Mouse (Mus musculus): ENCODE measurements around the gene Gm5862.
"Not testable (repeated sequence)": the region's sequence is repeated elsewhere in the genome, so short reads cannot be mapped to it uniquely, and the experiment has no call there.

Gene Gm5862

GRCm38 (mm10) chr5:26022816-26023215 lies at the start of gene Gm5862:
Gene Gm5862 (minus strand): TSS chr5:26022916.
- in situ Hi-C loops (cut with MboI; ENCODE audit: low pct_unique_long_range_greater_than_20kb in 1 of 2, low sequenced_read_pairs in 2 of 2, unreplicated experiment in 1 of 2): not testable (repeated sequence)

GRCm38 (mm10) chr5:26070716-26071115 lies 48.0 kb upstream of the Gm5862 start:
- in situ Hi-C loops (cut with MboI; ENCODE audit: low pct_unique_long_range_greater_than_20kb in 1 of 2, low sequenced_read_pairs in 2 of 2, unreplicated experiment in 1 of 2): no loop called here

GRCm38 (mm10) chr5:26058481-26058880 lies 35.8 kb upstream of the Gm5862 start, which contains the start of gene Gm7347:
Gene Gm7347 (minus strand): TSS chr5:26058581.
- in situ Hi-C loops (cut with MboI; ENCODE audit: low pct_unique_long_range_greater_than_20kb in 1 of 2, low sequenced_read_pairs in 2 of 2, unreplicated experiment in 1 of 2): not testable (repeated sequence)

DNA sequence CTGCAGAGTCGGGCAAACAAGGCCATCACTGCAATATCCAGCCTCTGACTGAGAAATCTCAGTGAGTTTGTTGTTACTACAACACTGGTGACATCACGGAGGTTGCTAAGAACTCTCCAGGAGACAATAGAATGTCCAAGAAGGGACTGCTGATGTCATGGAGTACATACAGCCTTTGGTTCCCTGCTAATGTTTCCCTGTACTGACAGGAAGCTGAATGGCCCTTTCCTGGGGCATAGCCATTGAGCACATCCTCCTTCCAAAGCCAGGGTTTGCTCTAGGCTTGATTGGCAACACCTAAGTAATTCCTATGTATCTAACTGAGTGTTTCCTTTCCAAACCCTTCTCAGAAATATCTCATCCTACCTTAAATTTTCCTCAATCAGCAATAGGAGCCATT lies 16.7 kb upstream of the Gm5862 start, which contains the start of gene Speer4a:
Speer4a (minus strand) TSS at position 101 of the 400 bp plus-strand sequence.
- in situ Hi-C loops (cut with MboI; ENCODE audit: low pct_unique_long_range_greater_than_20kb in 1 of 2, low sequenced_read_pairs in 2 of 2, unreplicated experiment in 1 of 2): not testable (repeated sequence)

DNA sequence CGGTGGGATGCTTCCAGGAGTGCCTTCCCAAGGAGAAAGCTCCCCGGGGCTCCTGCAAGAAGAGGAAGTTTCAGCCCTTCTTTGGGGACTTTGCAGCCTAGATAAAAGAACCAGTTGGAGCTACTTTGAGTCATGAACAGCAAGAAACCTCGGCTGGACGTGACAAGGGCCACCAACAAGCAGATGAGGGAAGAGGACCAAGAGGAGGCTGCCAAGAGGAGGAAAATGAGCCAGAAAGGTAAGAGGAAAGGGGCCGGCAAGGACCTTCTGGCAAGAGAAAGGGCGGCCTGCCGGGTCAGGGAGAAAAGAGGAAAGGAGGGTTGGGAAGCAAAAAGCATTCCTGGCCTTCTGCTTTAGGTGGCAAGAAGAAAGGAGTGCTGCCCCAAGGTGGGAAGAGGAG lies 15.0 kb downstream of the Gm5862 start:
- in situ Hi-C loops (cut with MboI; ENCODE audit: low pct_unique_long_range_greater_than_20kb in 1 of 2, low sequenced_read_pairs in 2 of 2, unreplicated experiment in 1 of 2): not testable (repeated sequence)

DNA sequence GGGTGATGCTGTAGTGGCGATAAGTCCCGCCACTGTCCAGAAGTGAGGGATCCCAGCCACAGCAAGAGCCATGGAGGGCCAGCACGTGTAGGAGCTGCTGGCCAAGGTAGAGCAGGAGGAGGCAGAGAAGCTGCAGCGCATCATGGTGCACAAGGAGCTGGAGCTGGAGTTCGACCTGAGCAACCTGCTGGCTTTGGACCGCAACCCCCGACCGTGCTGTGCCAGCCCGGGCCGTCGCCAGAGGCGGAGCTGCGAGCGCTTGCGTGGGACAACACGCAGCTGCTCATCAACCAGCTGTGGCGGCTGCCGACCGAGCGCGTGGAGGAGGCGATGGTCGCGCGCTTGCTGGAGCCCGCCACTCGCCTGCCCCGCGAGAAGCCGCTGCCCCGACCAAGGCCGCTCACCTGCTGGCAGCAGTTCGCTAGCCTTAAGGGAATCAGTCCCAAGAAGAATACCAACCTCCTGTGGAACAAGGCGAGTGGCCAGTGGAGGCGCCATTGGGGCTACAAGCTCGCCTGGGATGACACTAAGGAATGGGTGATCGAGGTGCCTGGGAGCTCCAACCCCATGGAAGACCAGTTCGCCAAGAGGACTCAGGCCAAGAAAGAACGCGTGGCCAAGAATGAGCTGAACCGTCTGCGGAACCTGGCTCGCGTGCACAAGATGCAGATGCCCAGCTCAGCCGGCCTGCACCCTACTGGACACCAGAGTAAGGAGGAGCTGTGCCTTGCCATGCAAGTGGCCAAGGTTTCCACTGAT lies 15.6 kb downstream of the Gm5862 start:
- in situ Hi-C loops (cut with MboI; ENCODE audit: low pct_unique_long_range_greater_than_20kb in 1 of 2, low sequenced_read_pairs in 2 of 2, unreplicated experiment in 1 of 2): not testable (repeated sequence)

GRCm38 (mm10) chr5:26004698-26005097 lies 18.0 kb downstream of the Gm5862 start, which contains the start of gene Gm1979:
Gene Gm1979 (minus strand): TSS chr5:26004798.
- in situ Hi-C loops (cut with MboI; ENCODE audit: low pct_unique_long_range_greater_than_20kb in 1 of 2, low sequenced_read_pairs in 2 of 2, unreplicated experiment in 1 of 2): not testable (repeated sequence)

DNA sequence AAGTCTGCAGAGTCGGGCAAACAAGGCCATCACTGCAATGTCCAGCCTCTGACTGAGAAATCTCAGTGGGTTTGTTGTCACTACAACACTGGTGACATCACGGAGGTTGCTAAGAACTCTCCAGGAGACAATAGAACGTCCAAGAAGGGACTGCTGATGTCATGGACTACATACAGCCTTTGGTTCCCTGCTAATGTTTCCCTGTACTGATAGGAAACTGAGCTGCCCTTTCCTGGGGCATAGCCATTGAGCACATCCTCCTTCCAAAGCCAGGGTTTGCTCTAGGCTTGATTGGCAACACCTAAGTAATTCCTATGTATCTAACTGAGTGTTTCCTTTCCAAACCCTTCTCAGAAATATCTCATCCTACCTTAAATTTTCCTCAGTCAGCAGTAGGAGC lies 34.2 kb downstream of the Gm5862 start, which contains the start of gene Gm21698:
Gm21698 (minus strand) TSS at position 101 of the 400 bp plus-strand sequence.
- in situ Hi-C loops (cut with MboI; ENCODE audit: low pct_unique_long_range_greater_than_20kb in 1 of 2, low sequenced_read_pairs in 2 of 2, unreplicated experiment in 1 of 2): not testable (repeated sequence)

DNA sequence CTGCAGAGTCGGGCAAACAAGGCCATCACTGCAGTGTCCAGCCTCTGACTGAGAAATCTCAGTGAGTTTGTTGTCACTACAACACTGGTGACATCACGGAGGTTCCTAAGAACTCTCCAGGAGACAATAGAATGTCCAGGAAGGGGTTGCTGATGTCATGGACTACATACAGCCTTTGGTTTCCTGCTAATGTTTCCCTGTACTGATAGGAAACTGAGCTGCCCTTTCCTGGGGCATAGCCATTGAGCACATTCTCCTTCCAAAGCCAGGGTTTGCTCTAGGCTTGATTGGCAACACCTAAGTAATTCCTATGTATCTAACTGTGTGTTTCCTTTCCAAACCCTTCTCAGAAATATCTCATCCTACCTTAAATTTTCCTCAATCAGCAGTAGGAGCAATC lies 50.2 kb downstream of the Gm5862 start, which contains the start of gene Gm21680:
Gm21680 (minus strand) TSS at position 101 of the 400 bp plus-strand sequence.
- in situ Hi-C loops (cut with MboI; ENCODE audit: low pct_unique_long_range_greater_than_20kb in 1 of 2, low sequenced_read_pairs in 2 of 2, unreplicated experiment in 1 of 2): not testable (repeated sequence)
